Mouse (Mus musculus) lung, embryonic 16.5 days (tissue): ENCODE results near the gene Rnf185. TPM values are rescaled to one million over a fixed set of nuclear protein-coding genes. Genes with fewer than 3 reads are reported as not detected.

Experiments used
- ATAC-seq: fragments of 200-750 bp; cut with Nextera tagmentation; 2 replicates; pipeline ENCODE4 v1.8.0; 2017; ENCODE audit warnings: low read depth, mild to moderate bottlenecking, moderate library complexity
- H3K27ac ChIP-seq: fragments of 300-500 bp; sonication (generic); 2 replicates; pipeline ENCODE4 v1.5.1; 2014; ENCODE audit warnings: mild to moderate bottlenecking, control low read depth, low read length
- H3K27me3 ChIP-seq: fragments of 300-500 bp; sonication (generic); 2 replicates; pipeline ENCODE4 v1.6.1; 2014; ENCODE audit warnings: low read depth, low read length, mixed read lengths; ENCODE audit not compliant: control insufficient read depth, insufficient read depth
- H3K36me3 ChIP-seq: fragments of 300-500 bp; sonication (generic); 2 replicates; pipeline ENCODE4 v1.6.1; 2014; ENCODE audit warnings: low read length; ENCODE audit not compliant: control insufficient read depth, insufficient read depth
- H3K4me1 ChIP-seq: fragments of 300-500 bp; sonication (generic); replicated peaks from 2 replicates; pipeline ENCODE4 v1.6.1; 2014; ENCODE audit warnings: low read length, mixed read lengths; ENCODE audit not compliant: control insufficient read depth, insufficient read depth
- H3K4me2 ChIP-seq: fragments of 300-500 bp; sonication (generic); 2 replicates; pipeline ENCODE4 v1.6.1; 2014; ENCODE audit warnings: low read depth, low read length, control low read depth
- H3K4me3 ChIP-seq: fragments of 300-500 bp; sonication (generic); 2 replicates; pipeline ENCODE4 v1.5.1; 2014; ENCODE audit warnings: mild to moderate bottlenecking, low read length, control low read depth
- H3K9ac ChIP-seq: fragments of 300-500 bp; sonication (generic); 2 replicates; pipeline ENCODE4 v1.6.1; 2014; ENCODE audit warnings: low read length, control low read depth
- H3K9me3 ChIP-seq: fragments of 300-500 bp; sonication (generic); 2 replicates; pipeline ENCODE4 v1.6.1; 2016; ENCODE audit warnings: low read length; ENCODE audit not compliant: control insufficient read depth
- WGBS: fragments of 180-500 bp; shearing (Covaris S2); extraction: QIAGEN DNeasy Blood & Tissue Kit; methylation state at CpG from one replicate; pipeline ENCODE4 v1.1.7; 2014; 5-methylcytosine and 5-hydroxymethylcytosine counted together
- polyA plus RNA-seq: library from polyadenylated mRNA; unstranded; fragments of >200 nt; fragmentation: Nextera tagmentation; extraction: Ambion mirVana; gene quantifications from 2 replicates; pipeline ENCODE4 v1.2.1, GENCODE M21; 2015

Rnf185 gene
- polyA plus RNA-seq, 1 experiment from 2014 or later = 31.2 TPM

GRCm38 (mm10) chr11:3412111-3412510, 40.1 kb downstream of the Rnf185 start:
- H3K4me3 ChIP-seq = no peak overlapping the region
- ATAC-seq = no peak
- no peak overlapping the region for H3K9ac ChIP-seq
- 69% methylated on average over 3 of the region's 3 CpGs for WGBS
- H3K4me1 ChIP-seq = peaks cover 11% of the 10 kb centered on the region
- no peaks in the 10 kb centered on the region for H3K27me3 ChIP-seq
- H3K36me3 ChIP-seq = peaks cover 9% of the 10 kb centered on the region; the same call in 1 of the 2 replicates
- H3K27ac ChIP-seq = no peak overlapping the region
- no peak overlapping the region for H3K4me2 ChIP-seq
- H3K9me3 ChIP-seq = no peaks in the 10 kb centered on the region

- peak; percentile 96 for ATAC-seq
- Histone ChIP-seq H3K27me3 (no peaks in the 10 kb centered on the region), H3K9ac (peak within 1 kb of the TSS; percentile 74), H3K27ac (peak within 1 kb of the TSS; percentile 53), H3K4me2 (peak within 1 kb of the TSS; percentile 69), H3K9me3 (no peaks in the 10 kb centered on the region), H3K36me3 (peaks cover 1% of the 10 kb centered on the region; the same call in 1 of the 2 replicates), H3K4me1 (peaks cover 11% of the 10 kb centered on the region), H3K4me3 (peak within 1 kb of the TSS; percentile 62)
- WGBS = 3% methylated on average over 45 of the region's 45 CpGs
These were observed 43.0 kb downstream of the Rnf185 start, which contains the start of gene Limk2 for GRCm38 (mm10) chr11:3408997-3409732. Gene Limk2, minus strand, starts transcription at chr11:3409189.

DNA sequence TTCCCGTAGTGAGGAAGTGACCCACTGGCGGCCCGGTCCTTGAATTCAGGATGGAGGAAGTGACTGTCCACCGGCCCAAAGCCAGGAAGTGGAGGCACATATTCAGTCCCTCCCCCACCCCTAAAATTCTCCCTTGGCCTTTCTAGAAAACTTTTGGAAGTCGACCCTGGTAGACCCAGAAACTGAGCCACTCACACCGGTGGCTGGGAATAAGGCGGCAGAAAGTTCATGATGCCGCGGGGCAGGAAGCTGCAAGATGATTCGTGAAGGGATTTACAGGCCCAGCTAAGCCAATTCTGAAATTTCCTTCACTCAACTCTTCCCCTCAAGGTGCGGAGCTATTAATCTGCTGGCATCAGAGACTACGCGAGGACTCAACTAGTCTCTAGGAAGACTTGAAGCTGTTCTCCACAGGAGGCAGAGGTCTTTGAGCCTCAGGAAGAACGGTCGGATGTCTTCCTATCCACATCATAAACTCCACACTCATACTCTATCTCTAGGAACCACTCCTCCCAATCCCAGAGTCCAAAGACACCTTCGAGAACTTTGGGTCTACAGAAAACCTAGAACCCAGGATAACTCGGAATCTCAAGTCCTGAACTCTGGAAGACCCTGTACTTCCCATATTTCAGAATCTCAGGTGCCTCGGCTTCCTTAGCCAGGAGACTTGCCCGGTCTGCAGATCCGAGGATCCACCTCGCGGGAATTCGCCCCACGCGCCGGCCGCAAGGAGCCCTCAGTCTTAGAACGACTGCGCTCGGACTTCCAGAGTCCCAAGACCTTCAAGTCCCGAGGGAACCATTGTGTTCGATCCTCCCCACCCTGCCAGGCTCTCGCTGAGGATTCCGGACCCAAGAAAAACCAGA, 43.8 kb downstream of the Rnf185 start:
- H3K4me1 ChIP-seq = peaks cover 11% of the 10 kb centered on the region
- no peaks in the 10 kb centered on the region for H3K36me3 ChIP-seq
- no peaks in the 10 kb centered on the region for H3K27me3 ChIP-seq
- 1% methylated on average over 34 of the region's 34 CpGs for WGBS
- H3K9me3 ChIP-seq = no peaks in the 10 kb centered on the region
- H3K4me2 ChIP-seq = peak overlapping the region; percentile 69
- H3K4me3 ChIP-seq = peak overlapping the region; percentile 62
- peak overlapping the region; percentile 74 for H3K9ac ChIP-seq
- H3K27ac ChIP-seq = peak overlapping the region; percentile 53
- ATAC-seq = peak; percentile 18; the same call in 1 of the 2 replicates

GRCm38 (mm10) chr11:3404287-3405047, 47.7 kb downstream of the Rnf185 start:
- Histone ChIP-seq H3K4me3 (no peak overlapping the region), H3K36me3 (no peaks in the 10 kb centered on the region), H3K27me3 (no peaks in the 10 kb centered on the region), H3K27ac (no peak overlapping the region), H3K4me1 (peaks cover 11% of the 10 kb centered on the region), H3K4me2 (no peak overlapping the region), H3K9me3 (no peaks in the 10 kb centered on the region), H3K9ac (no peak overlapping the region)
- WGBS = 73% methylated on average over 7 of the region's 7 CpGs
- ATAC-seq = no peak

GRCm38 (mm10) chr11:3403024-3403423, 49.1 kb downstream of the Rnf185 start:
- Histone ChIP-seq H3K4me3 (no peak overlapping the region), H3K36me3 (no peaks in the 10 kb centered on the region), H3K9me3 (no peaks in the 10 kb centered on the region), H3K27ac (no peak overlapping the region), H3K4me1 (peaks cover 7% of the 10 kb centered on the region), H3K27me3 (no peaks in the 10 kb centered on the region), H3K4me2 (no peak overlapping the region), H3K9ac (no peak overlapping the region)
- WGBS = 82% methylated on average over 3 of the region's 3 CpGs
- no peak for ATAC-seq

- WGBS = 68% methylated on average over 1 of the region's 1 CpGs
- Histone ChIP-seq H3K9me3 (no peaks in the 10 kb centered on the region), H3K27me3 (no peaks in the 10 kb centered on the region), H3K36me3 (no peaks in the 10 kb centered on the region), H3K27ac (no peak overlapping the region), H3K4me2 (no peak overlapping the region), H3K4me3 (no peak overlapping the region), H3K9ac (no peak overlapping the region), H3K4me1 (no peaks in the 10 kb centered on the region)
- ATAC-seq = no peak
These were observed 53.8 kb downstream of the Rnf185 start for GRCm38 (mm10) chr11:3398318-3398717.

GRCm38 (mm10) chr11:3396562-3396961, 55.6 kb downstream of the Rnf185 start:
- ATAC-seq = no peak
- Histone ChIP-seq H3K4me3 (no peak overlapping the region), H3K27ac (no peak overlapping the region), H3K4me2 (no peak overlapping the region), H3K27me3 (no peaks in the 10 kb centered on the region), H3K4me1 (no peaks in the 10 kb centered on the region; the same call in 1 of the 2 replicates), H3K36me3 (no peaks in the 10 kb centered on the region), H3K9ac (no peak overlapping the region), H3K9me3 (no peaks in the 10 kb centered on the region)
- WGBS = 80% methylated on average over 8 of the region's 8 CpGs

GRCm38 (mm10) chr11:3396091-3396490, 56.1 kb downstream of the Rnf185 start:
- Histone ChIP-seq H3K4me2 (no peak overlapping the region), H3K9ac (no peak overlapping the region), H3K9me3 (no peaks in the 10 kb centered on the region), H3K4me3 (no peak overlapping the region), H3K27me3 (no peaks in the 10 kb centered on the region), H3K36me3 (no peaks in the 10 kb centered on the region), H3K4me1 (peaks cover 2% of the 10 kb centered on the region; the same call in 1 of the 2 replicates), H3K27ac (no peak overlapping the region)
- 88% methylated on average over 3 of the region's 3 CpGs for WGBS
- ATAC-seq = no peak
